Mouse (Mus musculus) inflammation-experienced regulatory T-cells (primary cell): ENCODE data around the gene Rundc3b. TPM values are rescaled to one million over a fixed set of nuclear protein-coding genes. Genes with fewer than 3 reads are reported as not detected.

ENCODE experiments used
- polyA plus RNA-seq, 2 experiments: library from polyadenylated mRNA; unstranded; fragments of 100-300 nt; shearing (Covaris generic); gene quantifications; one replicate each; pipeline ENCODE4 v1.2.1; 2017

Gene Rundc3b
- polyA plus RNA-seq = 10 to 100 TPM; 12.6 to 17.1 TPM

GRCm38 (mm10) chr5:8622596-8623231 lies at the start of gene Rundc3b:
Gene Rundc3b (minus strand): TSS chr5:8622952.

GRCm38 (mm10) chr5:8659911-8660737 lies 37.4 kb upstream of the Rundc3b start, which contains the start of gene Abcb1a:
Gene Abcb1a (plus strand): TSS chr5:8660077.

Other genes starting within 250 kb of the Rundc3b start
- 10 to 100 TPM; 21.4 to 29.5 TPM for gene Dbf4, start 200.2 kb downstream of the Rundc3b start, polyA plus RNA-seq
- 10 to 100 TPM; 19.9 to 24.2 TPM for gene Slc25a40, start 200.1 kb downstream of the Rundc3b start, polyA plus RNA-seq
- gene Abcb1a, start 37.1 kb upstream of the Rundc3b start, polyA plus RNA-seq = 10 to 100 TPM; 14.2 to 53.5 TPM
- gene Abcb1b, start 175.2 kb upstream of the Rundc3b start, polyA plus RNA-seq = 10 to 100 TPM; 15.5 to 21.4 TPM